Mouse (Mus musculus) liver, postnatal 0 days (tissue): ENCODE data around the gene Lpcat1. TPM values are rescaled to one million over a fixed set of nuclear protein-coding genes. Genes with fewer than 3 reads are reported as not detected.

Experiments used
- ATAC-seq: fragments of 200-750 bp; cut with Nextera tagmentation; 2 replicates; pipeline ENCODE4 v1.8.0; 2017; ENCODE audit warnings: mild to moderate bottlenecking, moderate library complexity
- DNase-seq: peaks from one replicate; pipeline ENCODE4 v3.0.0-alpha.2; 2016
- H3K27ac ChIP-seq: fragments of 300-500 bp; sonication (generic); 2 replicates; pipeline ENCODE4 v1.5.1; 2014; ENCODE audit warnings: antibody characterized with exemption, moderate library complexity, mild to moderate bottlenecking, low read depth
- H3K27me3 ChIP-seq: fragments of 300-500 bp; sonication (generic); 2 replicates; pipeline ENCODE4 v1.6.1; 2014; ENCODE audit warnings: low read length, control low read depth, mixed read lengths; ENCODE audit not compliant: insufficient read depth
- H3K36me3 ChIP-seq: fragments of 300-500 bp; sonication (generic); replicated peaks from 2 replicates; pipeline ENCODE4 v1.6.1; 2014; ENCODE audit warnings: mild to moderate bottlenecking, control low read depth, low read length, moderate library complexity, mixed read lengths; ENCODE audit not compliant: insufficient read depth
- H3K4me1 ChIP-seq: fragments of 300-500 bp; sonication (generic); 2 replicates; pipeline ENCODE4 v1.6.1; 2014; ENCODE audit warnings: antibody characterized with exemption, mild to moderate bottlenecking, control low read depth; ENCODE audit not compliant: insufficient read depth
- H3K4me2 ChIP-seq: fragments of 300-500 bp; sonication (generic); 2 replicates; pipeline ENCODE4 v1.6.1; 2014; ENCODE audit warnings: low read depth, mild to moderate bottlenecking, low read length, moderate library complexity, mixed read lengths
- H3K4me3 ChIP-seq: fragments of 300-500 bp; sonication (generic); 2 replicates; pipeline ENCODE4 v1.5.1; 2014; ENCODE audit warnings: low read depth, low read length
- H3K9ac ChIP-seq: fragments of 300-500 bp; sonication (generic); replicated peaks from 2 replicates; pipeline ENCODE4 v1.6.1; 2014; ENCODE audit warnings: mild to moderate bottlenecking, moderate library complexity
- H3K9me3 ChIP-seq: fragments of 300-500 bp; sonication (generic); 2 replicates; pipeline ENCODE4 v1.6.1; 2016; ENCODE audit warnings: mild to moderate bottlenecking, control low read depth, low read length, mixed read lengths
- CTCF ChIP-seq: sonication (generic); IDR thresholded peaks from 2 replicates; pipeline ENCODE4 v1.5.1; 2016; ENCODE audit warnings: antibody characterized with exemption, low read depth
- EP300 ChIP-seq: IDR thresholded peaks from 2 replicates; pipeline ENCODE4 v1.6.1; 2016; ENCODE audit warnings: antibody characterized with exemption, low read depth, mild to moderate bottlenecking
- WGBS: fragments of 180-500 bp; shearing (Covaris S2); extraction: QIAGEN DNeasy Blood & Tissue Kit; methylation state at CpG from one replicate; pipeline ENCODE4 v1.1.7; 2014; ENCODE audit not compliant: insufficient replicate concordance; 5-methylcytosine and 5-hydroxymethylcytosine counted together
- polyA plus RNA-seq: library from polyadenylated mRNA; unstranded; fragments of >200 nt; fragmentation: Nextera tagmentation; extraction: Ambion mirVana; gene quantifications from 2 replicates; pipeline ENCODE4 v1.2.1, GENCODE M21; 2015

Gene Lpcat1
- polyA plus RNA-seq, 1 experiment from 2014 or later, result 32.4 TPM

GRCm38 (mm10) chr13:73505686-73506467 lies 38.9 kb downstream of the Lpcat1 start:
- ATAC-seq (peak; percentile 71), DNase-seq (peak; percentile 88)
- Histone ChIP-seq H3K4me1 (peaks cover 1% of the 10 kb centered on the region), H3K9me3 (no peaks in the 10 kb centered on the region), H3K27ac (no peak overlapping the region), H3K9ac (no peak overlapping the region), H3K4me2 (no peak overlapping the region), H3K36me3 (peaks cover 71% of the 10 kb centered on the region), H3K27me3 (no peaks in the 10 kb centered on the region), H3K4me3 (no peak overlapping the region)
- peak; percentile 94 for TF ChIP-seq CTCF
- TF ChIP-seq EP300, result no peak
- WGBS, result 56% methylated on average over 7 of the region's 7 CpGs

GRCm38 (mm10) chr13:73508817-73509550 lies 42.0 kb downstream of the Lpcat1 start:
- DNase-seq (no peak), ATAC-seq (no peak)
- Histone ChIP-seq H3K27me3 (no peaks in the 10 kb centered on the region), H3K27ac (no peak overlapping the region; the same call in 1 of the 2 replicates), H3K9me3 (no peaks in the 10 kb centered on the region), H3K4me3 (no peak overlapping the region), H3K4me1 (no peaks in the 10 kb centered on the region), H3K4me2 (no peak overlapping the region), H3K9ac (no peak overlapping the region), H3K36me3 (peaks cover 75% of the 10 kb centered on the region)
- TF ChIP-seq CTCF (no peak), EP300 (no peak)
- WGBS, result 88% methylated on average over 8 of the region's 8 CpGs

- Histone ChIP-seq H3K27ac (no peak overlapping the region), H3K4me1 (no peaks in the 10 kb centered on the region), H3K9ac (no peak overlapping the region), H3K9me3 (no peaks in the 10 kb centered on the region), H3K4me3 (no peak overlapping the region), H3K27me3 (no peaks in the 10 kb centered on the region), H3K4me2 (no peak overlapping the region), H3K36me3 (peaks cover 83% of the 10 kb centered on the region)
- TF ChIP-seq EP300 (no peak), CTCF (no peak)
- ATAC-seq, result no peak
- WGBS, result 87% methylated on average over 6 of the region's 6 CpGs
- DNase-seq, result no peak
Measured at GRCm38 (mm10) chr13:73509869-73510268, 42.9 kb downstream of the Lpcat1 start.

GRCm38 (mm10) chr13:73512776-73513673 lies 46.0 kb downstream of the Lpcat1 start:
- 60% methylated on average over 13 of the region's 13 CpGs for WGBS
- Histone ChIP-seq H3K36me3 (peaks cover 71% of the 10 kb centered on the region), H3K27ac (no peak overlapping the region)

GRCm38 (mm10) chr13:73516886-73517285 lies 49.9 kb downstream of the Lpcat1 start:
- no peak overlapping the region for H3K9ac ChIP-seq
- peaks cover 38% of the 10 kb centered on the region for H3K36me3 ChIP-seq
- H3K4me2 ChIP-seq, result no peak overlapping the region
- no peak overlapping the region for H3K27ac ChIP-seq
- no peaks in the 10 kb centered on the region for H3K9me3 ChIP-seq
- DNase-seq, result no peak
- TF ChIP-seq EP300, result no peak
- no peak for TF ChIP-seq CTCF
- H3K4me3 ChIP-seq, result no peak overlapping the region
- WGBS, result 83% methylated on average over 4 of the region's 4 CpGs
- no peak for ATAC-seq
- H3K27me3 ChIP-seq, result no peaks in the 10 kb centered on the region
- H3K4me1 ChIP-seq, result no peaks in the 10 kb centered on the region

More at GRCm38 (mm10) chr13:73512776-73513673, 46.0 kb downstream of the Lpcat1 start:
- ATAC-seq, result peak; percentile 58; the same call in 1 of the 2 replicates
- DNase-seq, result peak; percentile 82
- Histone ChIP-seq H3K9me3 (no peaks in the 10 kb centered on the region), H3K27me3 (no peaks in the 10 kb centered on the region), H3K4me3 (no peak overlapping the region), H3K4me2 (no peak overlapping the region), H3K9ac (no peak overlapping the region), H3K4me1 (no peaks in the 10 kb centered on the region)
- TF ChIP-seq CTCF, result peak; percentile 94
- TF ChIP-seq EP300, result no peak

GRCm38 (mm10) chr13:73533716-73534115 lies 66.7 kb downstream of the Lpcat1 start:
- Histone ChIP-seq H3K9me3 (no peaks in the 10 kb centered on the region), H3K4me3 (no peak overlapping the region), H3K9ac (no peak overlapping the region), H3K4me2 (no peak overlapping the region), H3K27me3 (peaks cover 36% of the 10 kb centered on the region), H3K36me3 (no peaks in the 10 kb centered on the region), H3K4me1 (peaks cover 8% of the 10 kb centered on the region), H3K27ac (no peak overlapping the region)
- DNase-seq (no peak), ATAC-seq (no peak)
- TF ChIP-seq CTCF (no peak), EP300 (no peak)
- WGBS, result 64% methylated on average over 3 of the region's 3 CpGs
